Mouse (Mus musculus) Muller cell, postnatal 12 days (primary cell): ENCODE measurements around the gene Mettl5.

ENCODE experiments used
- DNase-seq: peaks from one replicate; pipeline ENCODE4 v3.0.0-alpha.2; 2015; ENCODE audit errors: inconsistent ontology term

Gene Mettl5

GRCm38 (mm10) chr2:69857882-69858281 lies 27.5 kb downstream of the Mettl5 start:
- no peak for DNase-seq

- DNase-seq: no peak
These were observed 29.0 kb downstream of the Mettl5 start for GRCm38 (mm10) chr2:69856392-69856791.

- DNase-seq: no peak
These were observed 33.9 kb downstream of the Mettl5 start for GRCm38 (mm10) chr2:69851427-69852058.

- peak; percentile 13 for DNase-seq
These were observed 36.2 kb downstream of the Mettl5 start for GRCm38 (mm10) chr2:69849215-69849614.

GRCm38 (mm10) chr2:69840261-69840660 lies 45.2 kb downstream of the Mettl5 start:
- DNase-seq: peak; percentile 84

GRCm38 (mm10) chr2:69838707-69839106 lies 46.7 kb downstream of the Mettl5 start:
- DNase-seq: no peak

- DNase-seq: no peak
These were observed 47.4 kb downstream of the Mettl5 start for GRCm38 (mm10) chr2:69837996-69838395.

- no peak for DNase-seq
These were observed 48.0 kb downstream of the Mettl5 start for GRCm38 (mm10) chr2:69837244-69837967.

GRCm38 (mm10) chr2:69830116-69830515 lies 55.3 kb downstream of the Mettl5 start:
- DNase-seq: no peak

GRCm38 (mm10) chr2:69829680-69830079 lies 55.7 kb downstream of the Mettl5 start:
- no peak for DNase-seq

- no peak for DNase-seq
These were observed 57.4 kb downstream of the Mettl5 start for GRCm38 (mm10) chr2:69828031-69828430.

GRCm38 (mm10) chr2:69826380-69826779 lies 59.0 kb downstream of the Mettl5 start:
- no peak for DNase-seq

- no peak for DNase-seq
These were observed 59.5 kb downstream of the Mettl5 start for GRCm38 (mm10) chr2:69825898-69826297.

- peak; percentile 45 for DNase-seq
These were observed 62.2 kb downstream of the Mettl5 start for GRCm38 (mm10) chr2:69823129-69823677.

GRCm38 (mm10) chr2:69822361-69823128 lies 62.9 kb downstream of the Mettl5 start:
- DNase-seq: peak; percentile 66

GRCm38 (mm10) chr2:69821711-69822110 lies 63.7 kb downstream of the Mettl5 start, which contains the start of gene Klhl23:
Gene Klhl23 (plus strand): TSS chr2:69821944.
- no peak for DNase-seq
